Mouse (Mus musculus): Measurements from ENCODE around the gene Bola3. TPM values are rescaled to one million over a fixed set of nuclear protein-coding genes. Genes with fewer than 3 reads are reported as not detected.
A peak's percentile ranks its signal among the peaks of the same experiment; 100 is the strongest.

Gene Bola3
- polyA plus RNA-seq, 1 experiment from 2014 or later: 48.2 TPM

GRCm38 (mm10) chr6:83316022-83316421 is 32.9 kb upstream of the Bola3 start:
- H3K27me3 ChIP-seq (replicated peaks; ENCODE audit: control insufficient read depth, insufficient read depth, low read length): no peaks in the 10 kb centered on the region
- 3% methylated on average over 10 of the region's 10 CpGs for WGBS
- ATAC-seq: no peak
- H3K36me3 ChIP-seq (ENCODE audit: control insufficient read depth, insufficient read depth): peaks cover 3% of the 10 kb centered on the region
- peaks cover 13% of the 10 kb centered on the region for H3K4me1 ChIP-seq (replicated peaks; ENCODE audit: control insufficient read depth, insufficient read depth, low read length)
- H3K27ac ChIP-seq (ENCODE audit: low read length): no peak overlapping the region
- 0 out of 2 replicates have a peak overlapping the region, but pooled peaks have one; percentile 5 for H3K9ac ChIP-seq (replicated peaks; ENCODE audit: low read depth, low read length)
- H3K4me3 ChIP-seq (replicated peaks; ENCODE audit: low read length): peak overlapping the region; percentile 17
- peak overlapping the region; percentile 90 for H3K4me2 ChIP-seq (ENCODE audit: low read length)
- H3K9me3 ChIP-seq (ENCODE audit: control insufficient read depth, low read length): no peaks in the 10 kb centered on the region

- Histone ChIP-seq H3K4me2 (ENCODE audit: low read length) (peak overlapping the region; percentile 90), H3K27ac (ENCODE audit: low read length) (peak overlapping the region; percentile 63), H3K9me3 (ENCODE audit: control insufficient read depth, low read length) (no peaks in the 10 kb centered on the region), H3K27me3 (replicated peaks; ENCODE audit: control insufficient read depth, insufficient read depth, low read length) (no peaks in the 10 kb centered on the region), H3K9ac (replicated peaks; ENCODE audit: low read depth, low read length) (peak overlapping the region; percentile 88), H3K36me3 (ENCODE audit: control insufficient read depth, insufficient read depth) (no peaks in the 10 kb centered on the region), H3K4me1 (replicated peaks; ENCODE audit: control insufficient read depth, insufficient read depth, low read length) (peaks cover 13% of the 10 kb centered on the region), H3K4me3 (replicated peaks; ENCODE audit: low read length) (peak overlapping the region; percentile 100)
- WGBS: under 1% methylated on average over 52 of the region's 52 CpGs
- peak; percentile 99 for ATAC-seq
These were observed 31.7 kb upstream of the Bola3 start for GRCm38 (mm10) chr6:83317108-83317741.

- Histone ChIP-seq H3K9ac (replicated peaks; ENCODE audit: low read depth, low read length) (no peak overlapping the region), H3K4me3 (replicated peaks; ENCODE audit: low read length) (no peak overlapping the region), H3K27ac (ENCODE audit: low read length) (no peak overlapping the region), H3K36me3 (ENCODE audit: control insufficient read depth, insufficient read depth) (no peaks in the 10 kb centered on the region), H3K27me3 (replicated peaks; ENCODE audit: control insufficient read depth, insufficient read depth, low read length) (no peaks in the 10 kb centered on the region), H3K4me2 (ENCODE audit: low read length) (no peak overlapping the region), H3K9me3 (ENCODE audit: control insufficient read depth, low read length) (no peaks in the 10 kb centered on the region), H3K4me1 (replicated peaks; ENCODE audit: control insufficient read depth, insufficient read depth, low read length) (peaks cover 10% of the 10 kb centered on the region)
- no peak for ATAC-seq
- 60% methylated on average over 1 of the region's 1 CpGs for WGBS
These were observed 27.0 kb upstream of the Bola3 start for GRCm38 (mm10) chr6:83321927-83322326.

- WGBS: 64% methylated on average over 2 of the region's 2 CpGs
- H3K4me3 ChIP-seq (replicated peaks; ENCODE audit: low read length): no peak overlapping the region
- H3K9me3 ChIP-seq (ENCODE audit: control insufficient read depth, low read length): no peaks in the 10 kb centered on the region
- no peaks in the 10 kb centered on the region for H3K36me3 ChIP-seq (ENCODE audit: control insufficient read depth, insufficient read depth)
- H3K4me1 ChIP-seq (replicated peaks; ENCODE audit: control insufficient read depth, insufficient read depth, low read length): peaks cover 15% of the 10 kb centered on the region
- no peak overlapping the region for H3K4me2 ChIP-seq (ENCODE audit: low read length)
- no peak overlapping the region for H3K9ac ChIP-seq (replicated peaks; ENCODE audit: low read depth, low read length)
- H3K27ac ChIP-seq (ENCODE audit: low read length): no peak overlapping the region
- no peaks in the 10 kb centered on the region for H3K27me3 ChIP-seq (replicated peaks; ENCODE audit: control insufficient read depth, insufficient read depth, low read length)
- ATAC-seq: no peak
These were observed 26.2 kb upstream of the Bola3 start for GRCm38 (mm10) chr6:83322794-83323193.

GRCm38 (mm10) chr6:83323652-83324419 is 25.1 kb upstream of the Bola3 start:
- H3K4me1 ChIP-seq (replicated peaks; ENCODE audit: control insufficient read depth, insufficient read depth, low read length): peaks cover 16% of the 10 kb centered on the region
- no peaks in the 10 kb centered on the region for H3K9me3 ChIP-seq (ENCODE audit: control insufficient read depth, low read length)
- no peak overlapping the region for H3K4me2 ChIP-seq (ENCODE audit: low read length)
- no peaks in the 10 kb centered on the region for H3K27me3 ChIP-seq (replicated peaks; ENCODE audit: control insufficient read depth, insufficient read depth, low read length)
- no peaks in the 10 kb centered on the region for H3K36me3 ChIP-seq (ENCODE audit: control insufficient read depth, insufficient read depth)
- no peak for ATAC-seq
- H3K4me3 ChIP-seq (replicated peaks; ENCODE audit: low read length): no peak overlapping the region
- 76% methylated on average over 8 of the region's 8 CpGs for WGBS
- no peak overlapping the region for H3K9ac ChIP-seq (replicated peaks; ENCODE audit: low read depth, low read length)
- H3K27ac ChIP-seq (ENCODE audit: low read length): no peak overlapping the region

- WGBS: under 1% methylated on average over 63 of the region's 65 CpGs
- Histone ChIP-seq H3K27me3 (replicated peaks; ENCODE audit: control insufficient read depth, insufficient read depth, low read length) (no peaks in the 10 kb centered on the region), H3K9me3 (ENCODE audit: control insufficient read depth, low read length) (no peaks in the 10 kb centered on the region), H3K4me2 (ENCODE audit: low read length) (peak within 1 kb of the TSS; percentile 92), H3K4me1 (replicated peaks; ENCODE audit: control insufficient read depth, insufficient read depth, low read length) (peaks cover 16% of the 10 kb centered on the region), H3K27ac (ENCODE audit: low read length) (peak within 1 kb of the TSS; percentile 89), H3K36me3 (ENCODE audit: control insufficient read depth, insufficient read depth) (peaks cover 6% of the 10 kb centered on the region), H3K9ac (replicated peaks; ENCODE audit: low read depth, low read length) (peak within 1 kb of the TSS; percentile 96), H3K4me3 (replicated peaks; ENCODE audit: low read length) (peak within 1 kb of the TSS; percentile 69)
- peak; percentile 99 for ATAC-seq
These were observed 23.2 kb upstream of the Bola3 start, which contains the start of the genes Mthfd2 and Mob1a for GRCm38 (mm10) chr6:83325525-83326393. Mthfd2 (minus strand) TSS chr6:83325908. Mob1a (plus strand) TSS chr6:83326016.

- 8% methylated on average over 6 of the region's 6 CpGs for WGBS
- peak overlapping the region; percentile 69 for H3K4me3 ChIP-seq (replicated peaks; ENCODE audit: low read length)
- ATAC-seq: no peak
- peak overlapping the region; percentile 92 for H3K4me2 ChIP-seq (ENCODE audit: low read length)
- H3K27ac ChIP-seq (ENCODE audit: low read length): peak overlapping the region; percentile 89
- peaks cover 16% of the 10 kb centered on the region for H3K4me1 ChIP-seq (replicated peaks; ENCODE audit: control insufficient read depth, insufficient read depth, low read length)
- H3K9ac ChIP-seq (replicated peaks; ENCODE audit: low read depth, low read length): peak overlapping the region; percentile 96
- H3K27me3 ChIP-seq (replicated peaks; ENCODE audit: control insufficient read depth, insufficient read depth, low read length): no peaks in the 10 kb centered on the region
- H3K36me3 ChIP-seq (ENCODE audit: control insufficient read depth, insufficient read depth): peaks cover 7% of the 10 kb centered on the region
- H3K9me3 ChIP-seq (ENCODE audit: control insufficient read depth, low read length): no peaks in the 10 kb centered on the region
These were observed 22.6 kb upstream of the Bola3 start for GRCm38 (mm10) chr6:83326394-83326736.

GRCm38 (mm10) chr6:83326761-83327160 is 22.2 kb upstream of the Bola3 start:
- Histone ChIP-seq H3K4me2 (ENCODE audit: low read length) (peak overlapping the region; percentile 92), H3K27me3 (replicated peaks; ENCODE audit: control insufficient read depth, insufficient read depth, low read length) (no peaks in the 10 kb centered on the region), H3K9ac (replicated peaks; ENCODE audit: low read depth, low read length) (peak overlapping the region; percentile 96), H3K4me1 (replicated peaks; ENCODE audit: control insufficient read depth, insufficient read depth, low read length) (peaks cover 16% of the 10 kb centered on the region), H3K36me3 (ENCODE audit: control insufficient read depth, insufficient read depth) (peaks cover 11% of the 10 kb centered on the region), H3K4me3 (replicated peaks; ENCODE audit: low read length) (peak overlapping the region; percentile 69), H3K9me3 (ENCODE audit: control insufficient read depth, low read length) (no peaks in the 10 kb centered on the region), H3K27ac (ENCODE audit: low read length) (no peak overlapping the region)
- no peak for ATAC-seq
- WGBS: 71% methylated on average over 6 of the region's 6 CpGs
